Mouse (Mus musculus): Measurements from ENCODE around the gene Inka2. TPM values are rescaled to one million over a fixed set of nuclear protein-coding genes. Genes with fewer than 3 reads are reported as not detected.
A peak's percentile ranks its signal among the peaks of the same experiment; 100 is the strongest.

Inka2 gene
- polyA plus RNA-seq, 1 experiment from 2014 or later = 2.9 TPM

DNA sequence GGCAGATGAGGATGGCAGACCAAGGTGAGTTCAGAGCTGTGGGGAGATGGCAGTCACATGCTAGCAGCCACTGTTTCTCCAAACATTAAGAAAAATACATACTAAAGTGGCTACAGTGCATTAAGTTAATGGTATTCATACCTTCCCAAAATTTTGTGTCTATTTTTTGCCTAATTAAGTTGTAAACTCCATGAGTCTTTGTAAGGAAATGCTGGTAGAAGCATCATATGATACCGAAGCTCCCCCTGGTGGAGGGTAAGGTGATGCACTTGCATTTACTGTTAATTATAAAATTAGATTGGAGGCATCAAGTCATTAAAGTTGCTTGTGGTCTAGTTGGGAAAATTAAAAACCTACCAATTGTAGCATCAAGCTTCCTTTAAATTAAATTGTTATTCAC is 21.6 kb downstream of the Inka2 start:
- H3K27ac ChIP-seq (replicated peaks) = no peak overlapping the region
- WGBS = 8% methylated on average over 1 of the region's 1 CpGs
- H3K4me3 ChIP-seq (ENCODE audit: low read depth, low read length) = no peak overlapping the region
- H3K9ac ChIP-seq (ENCODE audit: low read length) = no peak overlapping the region
- DNase-seq (ENCODE audit: low spot score) = no peak
- TF ChIP-seq EP300 (optimal IDR thresholded peaks at IDR 0.05) = no peak
- peak; percentile 90 for TF ChIP-seq CTCF (IDR thresholded peaks at IDR 0.05; ENCODE audit: low read depth)
- H3K4me1 ChIP-seq (replicated peaks; ENCODE audit: control insufficient read depth, insufficient read depth) = no peaks in the 10 kb centered on the region
- no peaks in the 10 kb centered on the region for H3K9me3 ChIP-seq (ENCODE audit: control insufficient read depth, low read length)
- no peaks in the 10 kb centered on the region for H3K36me3 ChIP-seq (ENCODE audit: control insufficient read depth, insufficient read depth, low read length)
- no peaks in the 10 kb centered on the region for H3K27me3 ChIP-seq (ENCODE audit: control insufficient read depth, insufficient read depth, low read length)
- ATAC-seq (ENCODE audit: low FRiP score, low TSS enrichment) = no peak
- H3K4me2 ChIP-seq (replicated peaks; ENCODE audit: low read depth) = no peak overlapping the region

DNA sequence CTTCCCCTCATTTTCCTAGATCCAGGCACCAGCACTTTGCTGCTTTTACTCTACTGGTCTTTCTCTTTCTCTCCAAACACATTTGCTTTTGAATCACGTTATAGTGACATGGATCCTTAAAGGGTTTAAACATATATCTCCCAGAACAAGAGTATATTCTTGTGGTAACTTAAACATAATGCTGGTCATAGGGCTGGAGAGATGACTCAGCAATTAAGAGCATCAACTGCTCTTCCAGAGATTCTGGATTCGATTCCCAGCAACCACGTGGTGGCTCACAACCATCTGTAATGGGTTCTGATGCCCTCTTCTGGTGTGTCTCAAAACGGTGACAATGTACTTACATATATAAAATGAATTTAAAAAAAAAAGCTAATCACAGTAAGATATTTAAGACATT is 28.0 kb downstream of the Inka2 start:
- H3K4me3 ChIP-seq (ENCODE audit: low read depth, low read length) = no peak overlapping the region
- no peaks in the 10 kb centered on the region; the same call in 1 of the 2 replicates for H3K36me3 ChIP-seq (ENCODE audit: control insufficient read depth, insufficient read depth, low read length)
- 87% methylated on average over 4 of the region's 4 CpGs for WGBS
- DNase-seq (ENCODE audit: low spot score) (no peak), ATAC-seq (ENCODE audit: low FRiP score, low TSS enrichment) (no peak)
- H3K27me3 ChIP-seq (ENCODE audit: control insufficient read depth, insufficient read depth, low read length) = no peaks in the 10 kb centered on the region
- no peaks in the 10 kb centered on the region for H3K4me1 ChIP-seq (replicated peaks; ENCODE audit: control insufficient read depth, insufficient read depth)
- H3K9me3 ChIP-seq (ENCODE audit: control insufficient read depth, low read length) = no peaks in the 10 kb centered on the region
- H3K9ac ChIP-seq (ENCODE audit: low read length) = no peak overlapping the region
- H3K27ac ChIP-seq (replicated peaks) = no peak overlapping the region
- TF ChIP-seq CTCF (IDR thresholded peaks at IDR 0.05; ENCODE audit: low read depth) (no peak), EP300 (optimal IDR thresholded peaks at IDR 0.05) (no peak)
- H3K4me2 ChIP-seq (replicated peaks; ENCODE audit: low read depth) = no peak overlapping the region

- ATAC-seq (ENCODE audit: low FRiP score, low TSS enrichment) (no peak), DNase-seq (ENCODE audit: low spot score) (peak; percentile 38)
- no peak overlapping the region for H3K27ac ChIP-seq (replicated peaks)
- no peaks in the 10 kb centered on the region for H3K4me1 ChIP-seq (replicated peaks; ENCODE audit: control insufficient read depth, insufficient read depth)
- H3K27me3 ChIP-seq (ENCODE audit: control insufficient read depth, insufficient read depth, low read length) = no peaks in the 10 kb centered on the region
- no peak overlapping the region for H3K4me3 ChIP-seq (ENCODE audit: low read depth, low read length)
- 74% methylated on average over 4 of the region's 4 CpGs for WGBS
- H3K9ac ChIP-seq (ENCODE audit: low read length) = no peak overlapping the region
- TF ChIP-seq EP300 (optimal IDR thresholded peaks at IDR 0.05) (no peak), CTCF (IDR thresholded peaks at IDR 0.05; ENCODE audit: low read depth) (no peak)
- H3K36me3 ChIP-seq (ENCODE audit: control insufficient read depth, insufficient read depth, low read length) = no peaks in the 10 kb centered on the region; the same call in none of the 2 replicates
- H3K4me2 ChIP-seq (replicated peaks; ENCODE audit: low read depth) = no peak overlapping the region
- H3K9me3 ChIP-seq (ENCODE audit: control insufficient read depth, low read length) = no peaks in the 10 kb centered on the region
These were observed 29.1 kb downstream of the Inka2 start for GRCm38 (mm10) chr3:105733538-105733937.

- Histone ChIP-seq H3K9ac (ENCODE audit: low read length) (no peak overlapping the region), H3K27me3 (ENCODE audit: control insufficient read depth, insufficient read depth, low read length) (no peaks in the 10 kb centered on the region), H3K4me3 (ENCODE audit: low read depth, low read length) (no peak overlapping the region), H3K9me3 (ENCODE audit: control insufficient read depth, low read length) (no peaks in the 10 kb centered on the region), H3K4me2 (replicated peaks; ENCODE audit: low read depth) (no peak overlapping the region), H3K4me1 (replicated peaks; ENCODE audit: control insufficient read depth, insufficient read depth) (no peaks in the 10 kb centered on the region), H3K36me3 (ENCODE audit: control insufficient read depth, insufficient read depth, low read length) (no peaks in the 10 kb centered on the region; the same call in none of the 2 replicates), H3K27ac (replicated peaks) (no peak overlapping the region)
- DNase-seq (ENCODE audit: low spot score) = no peak
- ATAC-seq (ENCODE audit: low FRiP score, low TSS enrichment) = no peak
- TF ChIP-seq CTCF (IDR thresholded peaks at IDR 0.05; ENCODE audit: low read depth) (no peak), EP300 (optimal IDR thresholded peaks at IDR 0.05) (no peak)
These were observed 30.9 kb downstream of the Inka2 start for GRCm38 (mm10) chr3:105735285-105735684.

GRCm38 (mm10) chr3:105736148-105736547 is 31.7 kb downstream of the Inka2 start:
- no peak overlapping the region for H3K9ac ChIP-seq (ENCODE audit: low read length)
- no peaks in the 10 kb centered on the region for H3K9me3 ChIP-seq (ENCODE audit: control insufficient read depth, low read length)
- no peak overlapping the region for H3K4me3 ChIP-seq (ENCODE audit: low read depth, low read length)
- H3K4me1 ChIP-seq (replicated peaks; ENCODE audit: control insufficient read depth, insufficient read depth) = no peaks in the 10 kb centered on the region
- H3K27ac ChIP-seq (replicated peaks) = no peak overlapping the region
- ATAC-seq (ENCODE audit: low FRiP score, low TSS enrichment) (no peak), DNase-seq (ENCODE audit: low spot score) (no peak)
- H3K4me2 ChIP-seq (replicated peaks; ENCODE audit: low read depth) = no peak overlapping the region
- WGBS = 73% methylated on average over 1 of the region's 1 CpGs
- H3K27me3 ChIP-seq (ENCODE audit: control insufficient read depth, insufficient read depth, low read length) = no peaks in the 10 kb centered on the region
- no peaks in the 10 kb centered on the region; the same call in none of the 2 replicates for H3K36me3 ChIP-seq (ENCODE audit: control insufficient read depth, insufficient read depth, low read length)
- TF ChIP-seq EP300 (optimal IDR thresholded peaks at IDR 0.05) (no peak), CTCF (IDR thresholded peaks at IDR 0.05; ENCODE audit: low read depth) (no peak)

- Histone ChIP-seq H3K4me1 (replicated peaks; ENCODE audit: control insufficient read depth, insufficient read depth) (no peaks in the 10 kb centered on the region), H3K27me3 (ENCODE audit: control insufficient read depth, insufficient read depth, low read length) (no peaks in the 10 kb centered on the region), H3K9ac (ENCODE audit: low read length) (no peak overlapping the region), H3K9me3 (ENCODE audit: control insufficient read depth, low read length) (no peaks in the 10 kb centered on the region), H3K27ac (replicated peaks) (no peak overlapping the region), H3K36me3 (ENCODE audit: control insufficient read depth, insufficient read depth, low read length) (no peaks in the 10 kb centered on the region; the same call in none of the 2 replicates), H3K4me2 (replicated peaks; ENCODE audit: low read depth) (no peak overlapping the region), H3K4me3 (ENCODE audit: low read depth, low read length) (no peak overlapping the region)
- no peak for TF ChIP-seq CTCF (IDR thresholded peaks at IDR 0.05; ENCODE audit: low read depth)
- TF ChIP-seq EP300 (optimal IDR thresholded peaks at IDR 0.05) = no peak
- 90% methylated on average over 7 of the region's 7 CpGs for WGBS
- ATAC-seq (ENCODE audit: low FRiP score, low TSS enrichment) = no peak
- no peak for DNase-seq (ENCODE audit: low spot score)
These were observed 32.7 kb downstream of the Inka2 start for GRCm38 (mm10) chr3:105737070-105737469.

Data from stomach, postnatal 0 days (tissue).